Mouse (Mus musculus): ENCODE results near the gene Gm27029. TPM values are rescaled to one million over a fixed set of nuclear protein-coding genes. Genes with fewer than 3 reads are reported as not detected.
A peak's percentile ranks its signal among the peaks of the same experiment; 100 is the strongest.
"Not testable (repeated sequence)": the region's sequence is repeated elsewhere in the genome, so short reads cannot be mapped to it uniquely, and the experiment has no call there.

The Gm27029 gene
- total RNA-seq, 2 experiments from 2014 or later, result 3.2 to 11.2 TPM

DNA sequence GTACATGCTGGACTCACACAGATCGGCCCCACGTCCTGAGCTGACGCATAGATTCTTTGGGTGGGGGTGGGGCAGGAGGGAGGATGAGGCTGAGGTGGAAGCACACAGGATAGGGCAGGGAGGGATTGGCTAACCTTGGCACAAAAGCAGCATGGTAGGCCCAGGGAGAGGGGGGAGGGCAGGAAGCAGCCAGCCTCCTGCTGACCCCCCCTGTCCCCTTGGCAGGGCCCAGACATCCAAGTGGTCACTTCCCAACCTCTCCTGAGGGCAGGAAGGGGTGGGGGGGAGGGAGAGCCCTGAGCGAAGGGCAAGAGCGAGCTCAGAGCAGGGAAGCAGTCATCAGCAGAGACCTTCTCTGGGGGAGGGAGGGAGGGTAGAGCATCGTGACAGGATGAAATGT, 35.1 kb upstream of the Gm27029 start:
- no peak for DNase-seq
- intact Hi-C loops (cut with DNase I), result no loop called here

DNA sequence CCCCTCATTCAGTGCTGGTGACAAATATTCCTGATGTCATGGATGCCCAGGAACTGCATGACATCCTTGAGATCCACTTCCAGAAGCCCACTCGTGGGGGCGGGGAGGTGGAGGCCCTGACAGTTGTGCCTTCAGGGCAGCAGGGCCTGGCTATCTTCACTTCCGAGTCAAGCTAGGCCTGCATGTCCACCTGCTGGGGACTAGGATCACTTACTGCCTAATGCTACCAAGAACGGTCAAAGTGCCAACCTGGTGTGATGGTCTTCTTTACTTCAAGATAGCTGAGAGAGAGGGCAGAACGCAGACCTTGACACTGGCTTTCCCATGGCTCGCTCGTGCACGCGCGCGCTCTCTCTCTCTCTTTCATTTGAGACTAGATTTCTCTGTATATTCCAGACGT, 33.6 kb upstream of the Gm27029 start:
- intact Hi-C loops (cut with DNase I), result no loop called here
- DNase-seq, result no peak

- no peak for DNase-seq
- intact Hi-C loops (cut with DNase I), result no loop called here
Measured at GRCm38 (mm10) chr11:101457631-101458030, 33.0 kb upstream of the Gm27029 start.

DNA sequence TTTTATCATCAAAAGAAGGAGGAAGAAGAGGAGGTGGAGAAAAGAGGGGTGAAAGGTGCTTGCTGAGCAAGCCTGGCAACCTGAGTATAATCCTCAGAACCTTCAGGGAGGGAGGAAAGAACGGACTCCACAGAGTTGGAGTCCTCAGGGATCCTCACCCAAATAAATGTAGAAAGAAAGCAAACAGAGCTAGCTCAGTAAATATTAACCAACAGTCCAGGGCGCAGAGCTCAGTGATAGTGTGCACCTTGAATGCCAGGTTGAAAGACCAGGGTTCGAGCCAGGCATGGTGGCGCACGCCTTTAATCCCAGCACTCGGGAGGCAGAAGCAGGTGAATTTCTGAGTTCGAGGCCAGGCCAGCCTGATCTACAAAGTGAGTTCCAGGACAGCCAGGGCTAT, 31.0 kb upstream of the Gm27029 start:
- intact Hi-C loops (cut with DNase I), result no loop called here
- no peak for DNase-seq

DNA sequence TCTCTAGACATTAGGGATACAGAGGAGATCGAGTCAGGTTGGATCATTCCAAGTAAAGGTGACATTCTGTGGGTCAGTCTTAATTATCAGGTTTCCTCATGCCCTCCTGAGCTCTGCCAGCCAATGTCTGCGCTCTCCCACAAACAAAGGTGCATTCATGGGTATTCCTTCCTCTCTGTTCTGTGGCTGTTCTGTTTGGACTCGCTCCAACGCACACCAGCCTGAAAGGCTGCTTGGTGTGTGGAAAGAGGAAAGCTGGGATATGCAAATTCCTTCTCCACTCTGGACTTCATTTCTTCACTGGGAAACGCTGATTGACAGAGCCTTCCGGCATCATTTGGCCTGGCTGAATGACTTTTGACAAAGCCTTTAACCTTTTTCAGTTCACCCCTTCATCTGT, 30.1 kb upstream of the Gm27029 start:
- intact Hi-C loops (cut with DNase I), result no loop called here

DNA sequence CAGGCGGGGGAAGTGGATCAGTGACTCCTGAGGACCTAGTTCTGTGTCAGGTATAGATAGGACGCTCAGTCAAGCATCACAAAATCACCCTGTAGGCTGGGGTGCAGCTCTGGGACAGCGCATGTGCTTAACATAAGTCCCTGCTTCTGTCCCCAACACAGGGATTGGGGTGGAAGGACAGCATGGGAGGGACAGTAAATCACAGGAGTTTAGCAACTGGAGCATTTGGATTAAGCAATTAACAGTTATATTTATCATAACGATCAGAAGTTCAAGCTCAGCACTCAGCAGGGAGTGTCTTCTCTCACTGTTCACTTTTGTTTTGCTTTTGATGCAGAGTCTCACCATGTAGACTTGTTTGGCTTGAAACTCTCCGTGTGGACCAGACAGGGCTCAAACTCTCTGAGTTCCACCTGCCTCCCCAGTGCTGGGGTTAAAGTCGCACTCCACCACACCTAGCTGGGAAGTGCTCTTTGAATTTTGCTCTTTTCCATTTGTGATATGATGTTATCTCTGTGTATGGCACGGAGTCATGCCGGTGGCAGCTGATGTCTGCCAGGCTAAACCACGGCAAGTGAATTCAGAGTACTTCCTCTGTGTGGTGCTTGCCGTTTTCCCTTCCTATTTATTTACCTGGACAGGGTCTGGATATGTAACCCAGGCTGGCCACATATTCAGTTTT, 27.6 kb upstream of the Gm27029 start:
- intact Hi-C loops (cut with DNase I), result no loop called here
- DNase-seq, result no peak

More for the DNA sequence above, 30.1 kb upstream of the Gm27029 start:
- no peak for DNase-seq

- intact Hi-C loops (cut with DNase I), result no loop called here
- no peak for DNase-seq
Measured at GRCm38 (mm10) chr11:101451536-101451935, 26.9 kb upstream of the Gm27029 start.

- intact Hi-C loops (cut with DNase I), result no loop called here
- DNase-seq, result no peak
Measured at GRCm38 (mm10) chr11:101450394-101450793, 25.8 kb upstream of the Gm27029 start.

GRCm38 (mm10) chr11:101449596-101449995, 25.0 kb upstream of the Gm27029 start:
- not testable (repeated sequence) for DNase-seq
- intact Hi-C loops (cut with DNase I), result loop anchor here (2.0 kb wide), 1 partner anchor 15 kb away; the partner anchor contains the start of gene Rnd2

GRCm38 (mm10) chr11:101448899-101449298, 24.3 kb upstream of the Gm27029 start:
- intact Hi-C loops (cut with DNase I), result loop anchor here (2.0 kb wide), 1 partner anchor 16 kb away; the partner anchor contains the start of gene Rnd2
- no peak for DNase-seq

DNA sequence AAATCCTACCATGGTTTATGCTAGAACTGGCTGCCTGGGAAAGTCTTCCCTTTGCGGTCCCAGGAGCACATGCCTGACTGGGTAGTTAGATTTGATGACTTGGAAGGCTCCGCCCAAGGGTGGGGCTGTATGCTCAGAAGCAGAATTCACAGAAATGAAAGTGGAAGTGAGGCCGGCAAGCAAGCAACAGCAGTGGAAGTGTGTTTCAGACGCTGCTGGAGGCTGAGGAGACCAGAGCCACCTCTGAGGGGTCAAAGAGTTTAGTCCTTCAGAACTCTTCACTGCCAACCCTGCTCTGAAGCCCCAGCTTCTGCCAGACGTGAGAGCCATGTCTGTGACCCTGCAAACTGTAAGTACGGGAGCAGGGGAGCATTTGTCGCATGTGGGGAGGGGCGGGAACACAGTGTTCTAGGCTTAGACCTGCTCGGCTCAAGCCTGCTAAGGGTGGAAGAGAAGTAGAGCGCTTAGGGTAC, 23.7 kb upstream of the Gm27029 start, which contains the start of gene Ifi35:
Gene Ifi35, plus strand, starts transcription at position 134 of the 473 bp plus-strand sequence.
- intact Hi-C loops (cut with DNase I), result loop anchor here (2.0 kb wide), 1 partner anchor 16 kb away; the partner anchor contains the start of gene Rnd2
- peak; percentile 74 to 79 for DNase-seq

DNA sequence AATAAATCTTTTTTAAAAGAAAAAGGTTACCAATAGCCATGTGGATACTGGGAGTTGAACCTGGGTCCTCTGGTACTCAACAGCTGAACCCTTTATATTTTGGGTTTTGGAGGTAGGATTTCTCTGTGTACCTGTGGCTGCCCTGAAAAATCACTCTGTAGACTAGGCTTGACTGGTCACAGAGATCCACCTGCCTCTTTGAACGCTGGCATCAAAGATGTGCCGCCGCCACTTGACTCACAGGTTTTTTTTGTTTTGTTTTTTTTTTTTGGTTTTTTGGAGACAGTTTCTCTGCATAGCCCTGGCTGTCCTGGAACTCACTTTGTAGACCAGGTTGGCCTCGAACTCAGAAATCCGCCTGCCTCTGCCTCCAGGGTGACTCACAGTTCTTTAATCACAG, 23.2 kb upstream of the Gm27029 start:
- DNase-seq, result no peak
- intact Hi-C loops (cut with DNase I), result loop anchor here (2.0 kb wide), 1 partner anchor 17 kb away; the partner anchor contains the start of gene Rnd2

- DNase-seq; intact Hi-C loops (cut with DNase I): not testable (repeated sequence)
Measured at GRCm38 (mm10) chr11:101446860-101447259, 22.3 kb upstream of the Gm27029 start.

- intact Hi-C loops (cut with DNase I), result no loop called here
- no peak for DNase-seq
Measured at GRCm38 (mm10) chr11:101446319-101446718, 21.7 kb upstream of the Gm27029 start.

DNA sequence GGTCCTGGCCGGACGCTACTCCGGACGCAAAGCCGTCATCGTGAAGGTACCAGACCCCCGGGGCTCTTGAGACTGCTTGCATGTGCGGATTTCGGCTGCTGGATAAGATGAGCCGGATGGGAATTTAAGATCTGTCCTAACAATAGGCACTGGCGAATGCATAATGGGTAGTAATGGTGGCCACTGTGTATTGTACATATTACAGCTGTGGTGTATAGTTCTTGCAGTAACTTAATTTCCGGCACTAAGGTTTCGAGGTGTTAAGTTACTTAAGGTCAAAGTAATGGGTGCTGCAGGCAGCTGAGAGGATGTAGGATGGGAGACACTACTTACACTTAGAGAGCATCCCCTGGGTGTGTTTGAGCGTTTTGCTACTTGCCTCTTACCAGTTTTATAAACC, 18.2 kb upstream of the Gm27029 start:
- DNase-seq, result no peak
- intact Hi-C loops (cut with DNase I), result no loop called here

- peak; percentile 93 to 95 for DNase-seq
- intact Hi-C loops (cut with DNase I), result no loop called here
Measured at GRCm38 (mm10) chr11:101442127-101442693, 17.6 kb upstream of the Gm27029 start, which contains the start of gene Rpl27. Rpl27 (plus strand) TSS chr11:101442298.

- DNase-seq; intact Hi-C loops (cut with DNase I): not testable (repeated sequence)
Measured at GRCm38 (mm10) chr11:101441450-101442126, 17.0 kb upstream of the Gm27029 start.

DNA sequence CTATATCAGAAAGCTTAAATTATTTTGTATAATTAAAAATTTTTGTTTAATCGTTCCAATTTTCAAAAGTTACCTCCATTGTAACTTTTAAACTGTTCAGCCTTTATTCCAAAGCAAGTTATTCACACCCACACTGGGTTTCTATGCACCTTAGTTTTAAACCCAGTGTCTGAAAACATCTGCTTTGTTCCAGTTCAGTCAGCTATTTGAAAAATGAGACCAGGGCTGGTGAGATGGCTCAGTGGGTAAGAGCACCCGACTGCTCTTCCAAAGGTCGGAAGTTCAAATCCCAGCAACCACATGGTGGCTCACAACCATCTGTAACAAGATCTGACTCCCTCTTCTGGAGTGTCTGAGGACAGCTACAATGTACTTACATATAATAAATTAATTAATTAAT, 13.4 kb upstream of the Gm27029 start:
- intact Hi-C loops (cut with DNase I); DNase-seq: not testable (repeated sequence)

DNA sequence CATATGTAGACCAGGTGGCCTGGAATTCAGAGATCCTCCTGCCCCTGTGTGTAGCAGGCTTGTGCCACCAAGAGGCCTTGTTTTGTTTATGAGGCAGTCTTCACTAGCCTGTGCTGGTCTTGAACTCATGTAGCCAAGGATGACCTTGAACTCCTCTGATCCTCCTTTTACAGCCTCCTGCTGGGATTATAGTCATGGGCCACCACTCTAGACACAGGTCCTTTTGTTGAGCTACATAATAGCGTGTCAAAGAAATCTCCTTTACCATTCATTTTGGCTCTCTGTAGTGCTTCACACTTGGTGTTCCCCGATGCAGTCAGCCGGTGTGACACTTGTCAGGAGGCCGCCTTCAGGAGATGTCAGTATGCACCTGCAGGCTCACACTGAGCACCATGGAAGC, 12.3 kb upstream of the Gm27029 start:
- no peak for DNase-seq
- intact Hi-C loops (cut with DNase I), result no loop called here

- no peak for DNase-seq
- intact Hi-C loops (cut with DNase I), result no loop called here
Measured at GRCm38 (mm10) chr11:101435831-101436230, 11.2 kb upstream of the Gm27029 start.

DNA sequence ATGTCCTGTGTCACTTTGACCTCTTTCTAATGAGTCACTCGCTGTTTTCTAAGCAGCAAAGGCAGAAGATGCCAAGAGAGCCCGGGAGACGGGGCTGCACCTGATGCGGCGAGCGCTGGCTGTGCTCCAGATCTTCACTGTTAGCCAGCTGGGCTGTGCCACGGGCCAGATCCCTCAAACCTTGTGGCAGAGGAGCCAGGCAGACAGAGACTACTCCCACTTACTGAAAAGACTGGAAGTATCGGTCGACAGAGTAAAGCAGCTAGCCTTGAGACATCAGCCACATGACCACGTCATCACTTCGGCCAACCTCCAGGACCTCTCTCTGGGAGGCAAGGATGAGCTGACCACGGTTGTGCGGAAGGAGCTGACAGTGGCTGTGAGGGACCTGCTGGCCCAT, 8.8 kb upstream of the Gm27029 start:
- DNase-seq, result no peak
- intact Hi-C loops (cut with DNase I), result no loop called here

All from heart, postnatal 14 days (tissue).